26 mouse cellular contexts compared by ENCODE assay signal in the genomic region with DNA sequence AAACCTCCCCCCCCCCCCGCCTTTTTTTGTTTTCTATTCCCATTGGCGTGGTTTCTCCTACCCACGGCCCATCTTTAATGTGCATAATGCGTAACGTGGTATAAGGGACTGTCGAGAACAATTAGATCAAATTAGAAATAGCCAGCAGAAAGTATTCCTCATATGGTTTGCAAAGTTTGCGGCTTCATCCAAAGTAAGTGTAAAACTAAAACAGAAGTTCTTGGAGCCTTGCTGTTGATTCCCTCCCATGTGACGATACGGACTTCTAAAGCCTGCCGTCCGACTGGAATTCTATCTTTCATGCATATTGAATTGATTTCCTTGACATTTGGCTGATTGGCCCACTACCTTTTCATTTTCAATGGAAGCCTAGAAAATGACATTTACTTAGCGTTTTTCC.
DNase-seq lines count a peak whose midpoint lies in the region; ATAC-seq lines count a peak whose summit lies in the region.
"Had no signal": no experiment of that assay in that cellular context is flagged by ENCODE, and none has a peak within 500 bp of the region (broad histone marks: within the 10 kb centered on the region; RNA-seq: fewer than 3 reads in every experiment).

No protein-coding gene starts in this region.

- H3K36me3 ChIP-seq in embryonic facial prominence, embryonic 11.5 days (replicated peaks; ENCODE audit: control insufficient read depth, insufficient read depth, low read depth, low read length): no peaks in the 10 kb centered on the region
- H3K36me3 ChIP-seq in embryonic facial prominence, embryonic 10.5 days (replicated peaks): no peaks in the 10 kb centered on the region
- no peaks in the 10 kb centered on the region for H3K36me3 ChIP-seq in heart, embryonic 13.5 days
- H3K36me3 ChIP-seq in heart, embryonic 12.5 days: no peaks in the 10 kb centered on the region
- H3K36me3 ChIP-seq in forebrain, embryonic 13.5 days (ENCODE audit: poor library complexity, severe bottlenecking): no peaks in the 10 kb centered on the region
- H3K36me3 ChIP-seq: embryonic facial prominence, embryonic 15.5 days; forebrain, embryonic 10.5 days; forebrain, embryonic 12.5 days; forebrain, embryonic 15.5 days; G1E had no signal

- no peak overlapping the region for H3K9ac ChIP-seq in embryonic facial prominence, embryonic 11.5 days (replicated peaks; ENCODE audit: low read length)
- no peak overlapping the region for H3K9ac ChIP-seq in heart, embryonic 13.5 days
- H3K9ac ChIP-seq in heart, embryonic 12.5 days: no peak overlapping the region
- no peak overlapping the region for H3K9ac ChIP-seq in forebrain, embryonic 13.5 days
- H3K9ac ChIP-seq: embryonic facial prominence, embryonic 15.5 days; forebrain, embryonic 12.5 days; forebrain, embryonic 15.5 days; forebrain, postnatal 0 days had no signal

- no peak for ATAC-seq in embryonic facial prominence, embryonic 11.5 days (replicated peaks; ENCODE audit: insufficient number of reproducible peaks, low FRiP score, low TSS enrichment, low read depth)
- no peak for ATAC-seq in heart, embryonic 13.5 days (ENCODE audit: extremely low read depth, insufficient number of reproducible peaks, low FRiP score, low TSS enrichment)
- ATAC-seq in heart, embryonic 12.5 days (ENCODE audit: insufficient number of reproducible peaks, low FRiP score): no peak
- ATAC-seq in forebrain, embryonic 13.5 days: no peak
- ATAC-seq: activated CD4-positive, CD25-positive, alpha-beta regulatory T cell, adult 4 months; CD4-positive, CD25-positive, alpha-beta regulatory T cell, adult 4 months; forebrain, embryonic 15.5 days; forebrain, postnatal 0 days; Patski had no signal

- H3K4me1 ChIP-seq in embryonic facial prominence, embryonic 11.5 days (ENCODE audit: control insufficient read depth, insufficient read depth, low read length): no peaks in the 10 kb centered on the region
- peaks cover 14% of the 10 kb centered on the region for H3K4me1 ChIP-seq in embryonic facial prominence, embryonic 10.5 days
- peaks cover 19% of the 10 kb centered on the region for H3K4me1 ChIP-seq in heart, embryonic 13.5 days
- peaks cover 15% of the 10 kb centered on the region; the same call in 1 of the 2 replicates for H3K4me1 ChIP-seq in heart, embryonic 12.5 days (replicated peaks)
- peaks cover 8% of the 10 kb centered on the region for H3K4me1 ChIP-seq in forebrain, embryonic 13.5 days

- no peak overlapping the region for H3K4me2 ChIP-seq in embryonic facial prominence, embryonic 11.5 days (ENCODE audit: low read depth, low read length)
- H3K4me2 ChIP-seq in heart, embryonic 13.5 days: no peak overlapping the region
- no peak overlapping the region for H3K4me2 ChIP-seq in heart, embryonic 12.5 days
- H3K4me2 ChIP-seq in forebrain, embryonic 13.5 days: no peak overlapping the region
- H3K4me2 ChIP-seq: embryonic facial prominence, embryonic 15.5 days; forebrain, embryonic 12.5 days; forebrain, embryonic 15.5 days had no signal

- WGBS in embryonic facial prominence, embryonic 11.5 days: 56% methylated on average over 12 of the region's 12 CpGs
- WGBS in embryonic facial prominence, embryonic 10.5 days: 79% methylated on average over 12 of the region's 12 CpGs
- 88% methylated on average over 12 of the region's 12 CpGs for WGBS in heart, embryonic 13.5 days
- 85% methylated on average over 12 of the region's 12 CpGs for WGBS in heart, embryonic 12.5 days
- WGBS in forebrain, embryonic 13.5 days: 90% methylated on average over 12 of the region's 12 CpGs

- peak; percentile 65 for DNase-seq in embryonic facial prominence, embryonic 11.5 days (ENCODE audit: low spot score)
- DNase-seq in embryonic facial prominence, embryonic 10.5 days (ENCODE audit: low spot score): no peak
- DNase-seq: adrenal gland, adult 8-10 months; adrenal gland, postnatal 14 days; B cell, adult 2 months; cerebellum, adult 11 months; cerebellum, adult 18-20 months; cerebellum, adult 8-10 months; cerebellum, adult 9-11 months; cerebellum, postnatal 14 days; cerebellum, postnatal 36 days; embryo, embryonic 11 days; forebrain, postnatal 0 days had no signal

- H3K9me3 ChIP-seq in embryonic facial prominence, embryonic 11.5 days (replicated peaks; ENCODE audit: control insufficient read depth, low read length): no peaks in the 10 kb centered on the region
- H3K9me3 ChIP-seq in embryonic facial prominence, embryonic 10.5 days: no peaks in the 10 kb centered on the region
- H3K9me3 ChIP-seq in heart, embryonic 13.5 days: no peaks in the 10 kb centered on the region
- H3K9me3 ChIP-seq in heart, embryonic 12.5 days (replicated peaks): no peaks in the 10 kb centered on the region
- no peaks in the 10 kb centered on the region for H3K9me3 ChIP-seq in forebrain, embryonic 13.5 days (replicated peaks)
- H3K9me3 ChIP-seq: embryonic facial prominence, embryonic 15.5 days; forebrain, embryonic 10.5 days; forebrain, embryonic 12.5 days; forebrain, embryonic 15.5 days; G1E had no signal

- no peaks in the 10 kb centered on the region for H3K27me3 ChIP-seq in embryonic facial prominence, embryonic 11.5 days (ENCODE audit: control insufficient read depth, insufficient read depth, low read length)
- H3K27me3 ChIP-seq in embryonic facial prominence, embryonic 10.5 days (replicated peaks; ENCODE audit: low read depth, poor library complexity, severe bottlenecking): no peaks in the 10 kb centered on the region; the same call in 1 of the 2 replicates
- H3K27me3 ChIP-seq in heart, embryonic 13.5 days (replicated peaks): no peaks in the 10 kb centered on the region
- H3K27me3 ChIP-seq in heart, embryonic 12.5 days (replicated peaks): no peaks in the 10 kb centered on the region
- H3K27me3 ChIP-seq in forebrain, embryonic 13.5 days: no peaks in the 10 kb centered on the region
- H3K27me3 ChIP-seq: CH12.LX; embryonic facial prominence, embryonic 15.5 days; forebrain, embryonic 12.5 days; forebrain, embryonic 15.5 days had no signal

- H3K4me3 ChIP-seq in embryonic facial prominence, embryonic 11.5 days (ENCODE audit: low read depth, low read length): no peak overlapping the region
- H3K4me3 ChIP-seq in embryonic facial prominence, embryonic 10.5 days: no peak overlapping the region
- H3K4me3 ChIP-seq in heart, embryonic 13.5 days: no peak overlapping the region
- H3K4me3 ChIP-seq in heart, embryonic 12.5 days: no peak overlapping the region
- no peak overlapping the region for H3K4me3 ChIP-seq in forebrain, embryonic 13.5 days
- H3K4me3 ChIP-seq: embryonic facial prominence, embryonic 15.5 days; erythroblast, embryonic 14.5 days; forebrain, embryonic 10.5 days; forebrain, embryonic 12.5 days; forebrain, embryonic 15.5 days had no signal

- H3K27ac ChIP-seq in embryonic facial prominence, embryonic 11.5 days (replicated peaks; ENCODE audit: low read depth, low read length): no peak overlapping the region
- H3K27ac ChIP-seq in embryonic facial prominence, embryonic 10.5 days (replicated peaks): no peak overlapping the region
- H3K27ac ChIP-seq in heart, embryonic 13.5 days (replicated peaks): peak overlapping the region; percentile 62; the same call in 1 of the 2 replicates
- no peak overlapping the region for H3K27ac ChIP-seq in heart, embryonic 12.5 days (ENCODE audit: poor library complexity, severe bottlenecking)
- H3K27ac ChIP-seq in forebrain, embryonic 13.5 days: no peak overlapping the region
- H3K27ac ChIP-seq: embryonic facial prominence, embryonic 15.5 days; forebrain, embryonic 10.5 days; forebrain, embryonic 12.5 days; forebrain, embryonic 15.5 days had no signal
